Mouse (Mus musculus) kidney, adult 11 months (tissue): ENCODE measurements around the gene Ptpn11.

Experiments used
- DNase-seq: peaks from one replicate; pipeline ENCODE4 v3.0.0; 2022

Gene Ptpn11

DNA sequence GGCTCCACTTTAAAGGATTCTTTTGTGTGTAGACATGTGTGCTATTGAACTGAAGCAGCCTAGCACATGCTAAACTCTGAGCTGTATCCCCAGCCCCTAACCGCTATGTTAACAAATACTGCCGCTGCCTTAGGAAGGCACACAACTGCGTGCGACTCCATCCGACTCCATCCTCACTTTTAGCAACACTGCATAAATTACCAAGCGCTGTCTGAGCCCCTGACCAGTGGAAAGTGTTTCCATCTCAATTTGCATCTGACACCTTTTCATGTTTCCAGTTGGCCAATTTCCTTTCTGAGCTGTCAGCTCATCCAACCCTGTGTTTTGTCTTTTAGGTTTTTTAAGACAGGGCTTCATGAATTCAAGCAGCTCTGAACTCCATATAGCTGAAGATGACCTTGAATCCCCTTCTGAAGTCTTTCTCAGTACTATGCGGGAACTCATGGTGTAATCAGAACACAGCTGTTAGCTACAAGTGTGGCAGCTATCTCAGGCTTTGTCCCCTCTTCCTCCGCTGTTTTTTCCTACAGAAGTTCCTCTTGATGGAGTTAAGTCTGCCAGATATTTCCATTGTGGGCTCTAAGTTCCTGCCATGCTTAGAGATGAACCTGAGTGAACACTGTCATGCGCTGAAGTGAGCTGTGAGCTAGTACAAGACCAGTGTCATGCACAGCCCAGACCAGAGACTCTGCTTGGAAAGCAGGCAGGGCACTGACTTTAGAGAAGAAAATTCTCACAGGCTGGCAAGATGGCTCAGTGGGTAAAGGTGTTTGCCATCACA, 11.9 kb downstream of the Ptpn11 start:
- no peak for DNase-seq

DNA sequence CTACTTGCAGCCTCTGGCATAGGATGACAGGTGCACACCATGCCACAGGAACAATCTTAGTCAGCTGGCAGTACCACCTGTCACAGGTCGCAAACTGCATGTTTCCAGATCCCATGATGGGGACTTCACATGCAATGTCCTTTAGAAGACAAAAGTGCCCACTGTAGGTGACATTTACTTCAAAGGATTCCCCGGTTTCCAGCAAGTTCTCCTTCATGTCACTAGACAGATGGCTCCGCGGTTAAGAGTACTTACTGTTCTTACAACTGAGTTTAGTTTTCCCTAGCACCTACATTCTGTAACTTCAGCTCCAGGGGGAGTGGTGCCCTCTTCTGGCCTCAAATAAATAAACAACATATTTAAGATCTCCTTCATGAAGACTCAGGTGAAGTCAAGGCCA, 18.4 kb downstream of the Ptpn11 start:
- DNase-seq = no peak

DNA sequence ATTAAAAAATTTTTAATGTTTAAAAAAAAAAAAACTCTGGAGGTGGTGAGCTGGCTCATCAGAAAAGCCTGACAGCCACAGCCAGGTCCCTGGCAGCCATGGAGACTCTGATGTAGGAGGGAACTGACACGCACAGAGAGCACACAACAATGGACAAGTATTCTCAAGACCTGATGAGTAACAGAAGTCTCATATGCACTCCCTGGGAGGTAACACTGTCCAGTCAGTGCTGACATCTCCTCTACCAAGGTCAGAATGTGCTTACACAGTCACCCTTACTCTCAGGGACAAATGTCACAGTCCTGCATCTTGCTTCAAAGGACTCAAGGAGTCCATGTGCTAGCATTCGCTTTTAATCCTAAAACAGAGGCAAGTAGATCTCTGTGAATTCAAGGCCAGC, 21.6 kb downstream of the Ptpn11 start:
- DNase-seq = no peak

DNA sequence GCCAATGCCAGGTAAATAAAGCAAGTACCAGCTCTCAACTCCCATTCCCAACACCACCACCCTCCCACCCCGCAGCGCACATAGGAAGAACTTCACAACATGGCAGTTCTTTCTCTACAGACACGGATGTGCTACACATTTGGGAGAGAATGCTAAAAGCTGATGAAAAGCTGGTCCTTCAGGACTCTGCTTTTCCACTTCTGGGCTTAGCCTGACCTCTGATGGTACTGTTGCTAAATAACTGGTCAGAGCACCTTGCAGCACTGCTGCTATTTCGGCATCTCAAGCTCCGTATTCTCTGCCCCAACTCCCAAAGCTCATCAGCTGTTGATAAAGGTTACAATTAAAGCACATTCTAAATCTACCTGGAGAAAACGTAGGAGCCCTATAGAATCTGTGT, 24.3 kb downstream of the Ptpn11 start:
- DNase-seq = no peak

DNA sequence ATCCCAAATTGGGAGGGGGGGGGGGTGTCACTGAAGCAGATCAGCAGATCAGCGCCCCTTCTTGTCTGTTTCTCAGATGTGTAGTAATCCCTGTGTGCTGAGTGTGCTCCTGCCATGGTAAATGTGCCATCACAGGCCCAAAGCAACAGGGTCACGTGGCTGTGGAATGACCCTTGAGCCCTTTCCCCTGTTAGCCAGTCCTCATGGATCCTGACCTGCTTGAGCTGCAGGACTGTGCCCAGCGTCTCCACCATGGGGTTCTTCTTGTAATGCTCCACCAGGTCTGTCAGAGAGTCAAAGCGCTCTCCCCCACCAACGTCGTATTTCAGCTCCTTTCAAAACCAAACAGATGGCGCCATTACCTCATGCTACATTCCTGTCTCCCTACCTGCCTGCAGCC, 28.3 kb downstream of the Ptpn11 start:
- DNase-seq = peak; percentile 80

DNA sequence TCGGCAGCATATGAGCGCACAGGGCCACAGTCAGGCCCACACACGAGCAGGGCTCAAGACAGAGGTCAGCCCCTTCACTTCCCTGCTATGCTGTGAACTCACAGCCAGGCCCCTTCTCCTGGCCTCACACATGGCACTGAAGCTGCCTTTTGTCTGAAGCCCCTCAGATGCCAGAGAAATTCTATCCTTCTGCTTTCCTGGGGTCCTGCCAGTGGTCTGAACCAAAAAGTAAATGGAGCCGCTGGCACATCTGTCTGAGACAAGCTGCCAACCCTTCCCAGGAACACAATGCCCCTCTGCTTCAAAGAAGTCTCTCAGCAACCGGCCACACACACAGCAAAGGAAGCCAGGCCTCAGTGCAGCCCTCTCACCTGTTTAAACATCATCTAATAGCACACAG, 28.9 kb downstream of the Ptpn11 start:
- DNase-seq = no peak

DNA sequence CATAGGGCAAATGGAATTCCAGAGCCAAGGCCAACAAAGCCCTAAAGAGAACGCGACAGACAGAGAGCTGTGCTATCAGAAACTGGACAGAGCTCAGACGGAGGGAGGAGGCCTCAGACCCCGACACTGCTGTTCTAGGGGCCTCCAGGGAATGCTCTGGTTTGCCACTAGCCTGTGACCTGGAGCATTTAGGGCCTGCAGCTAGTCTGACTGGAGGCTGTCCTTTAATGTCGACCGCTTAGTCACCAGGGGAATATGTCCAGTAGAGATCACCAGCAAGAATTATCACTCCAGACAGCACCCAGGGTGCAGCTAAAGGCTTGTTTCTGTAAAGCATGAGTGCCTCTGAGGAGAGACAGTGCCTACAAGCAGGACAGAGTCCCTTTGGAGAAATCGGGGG, 32.2 kb downstream of the Ptpn11 start:
- DNase-seq = no peak

DNA sequence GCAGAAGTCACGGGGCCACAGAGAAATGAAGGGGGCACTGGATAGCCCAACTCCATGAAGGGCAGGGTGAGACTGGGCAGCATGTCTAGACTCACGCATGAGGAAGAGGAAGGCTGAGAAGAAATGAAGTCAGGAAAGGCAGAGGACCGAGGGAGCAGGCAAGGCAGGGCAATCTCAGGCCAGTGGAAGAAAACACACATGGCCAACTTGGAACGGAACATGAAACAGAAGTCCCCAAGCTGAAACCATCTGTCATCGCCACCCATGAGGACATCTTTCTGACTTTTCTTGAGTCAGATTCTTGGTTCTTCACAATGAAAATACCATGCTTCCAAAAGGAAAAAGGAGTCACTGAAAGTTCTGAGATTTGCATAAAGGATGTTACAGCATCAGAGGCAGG, 33.7 kb downstream of the Ptpn11 start:
- no peak for DNase-seq

DNA sequence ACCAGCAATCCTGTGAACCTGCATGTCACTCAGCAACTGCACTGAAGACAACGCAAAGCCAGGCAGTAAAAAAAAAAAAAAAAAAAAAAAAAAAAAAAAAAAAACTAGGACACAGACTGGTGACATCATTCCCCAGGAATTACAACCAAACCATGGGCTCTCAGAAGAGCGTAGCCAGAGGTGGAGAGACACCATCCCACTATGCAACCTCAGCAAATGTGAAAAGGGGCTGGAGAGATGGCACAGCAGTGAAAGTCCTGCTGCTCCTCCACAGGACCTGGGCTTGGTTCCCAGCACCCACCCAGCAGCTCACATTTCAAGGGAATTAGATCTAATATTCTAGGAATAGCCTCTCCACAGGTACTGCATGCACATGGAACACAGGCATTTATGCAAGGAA, 34.2 kb downstream of the Ptpn11 start:
- no peak for DNase-seq

DNA sequence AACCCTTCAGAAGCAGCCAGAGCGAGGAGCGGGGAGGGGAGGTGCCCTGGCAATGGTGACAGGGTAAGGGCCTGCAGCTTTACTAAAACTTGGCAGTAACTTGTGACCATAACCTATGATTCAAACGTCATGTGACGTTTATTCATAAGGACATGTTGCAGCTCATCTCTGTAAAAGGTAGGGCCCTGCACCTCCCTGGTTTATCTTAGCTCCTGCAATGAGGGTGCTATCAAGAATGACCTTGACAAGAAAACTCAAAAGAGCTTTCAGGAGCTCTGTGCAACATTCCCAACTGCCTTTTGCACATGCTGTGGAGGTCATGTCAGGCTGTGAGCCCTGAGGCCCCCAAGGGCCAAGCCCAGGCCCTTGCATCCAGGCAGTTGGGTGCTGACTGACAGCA, 35.1 kb downstream of the Ptpn11 start:
- DNase-seq = no peak

DNA sequence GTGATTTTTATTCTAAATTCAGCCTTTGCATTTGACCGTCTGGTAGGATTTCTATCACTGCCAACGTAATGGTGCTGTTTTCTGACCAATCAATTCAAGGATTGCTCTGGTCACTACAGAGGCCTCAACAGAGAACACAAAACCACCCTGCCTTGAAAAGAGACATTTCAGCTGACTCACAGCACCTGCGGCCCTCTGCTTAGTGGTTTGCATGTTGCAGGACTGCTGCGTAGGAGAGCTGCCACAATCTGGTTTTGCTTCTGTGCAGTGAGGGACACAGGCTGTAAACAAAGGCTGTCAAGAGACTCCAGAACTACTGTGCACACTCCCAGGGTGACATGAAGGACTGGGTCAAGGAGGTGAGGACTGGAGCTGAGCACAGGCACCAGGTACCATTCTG, 40.5 kb downstream of the Ptpn11 start:
- DNase-seq = no peak

DNA sequence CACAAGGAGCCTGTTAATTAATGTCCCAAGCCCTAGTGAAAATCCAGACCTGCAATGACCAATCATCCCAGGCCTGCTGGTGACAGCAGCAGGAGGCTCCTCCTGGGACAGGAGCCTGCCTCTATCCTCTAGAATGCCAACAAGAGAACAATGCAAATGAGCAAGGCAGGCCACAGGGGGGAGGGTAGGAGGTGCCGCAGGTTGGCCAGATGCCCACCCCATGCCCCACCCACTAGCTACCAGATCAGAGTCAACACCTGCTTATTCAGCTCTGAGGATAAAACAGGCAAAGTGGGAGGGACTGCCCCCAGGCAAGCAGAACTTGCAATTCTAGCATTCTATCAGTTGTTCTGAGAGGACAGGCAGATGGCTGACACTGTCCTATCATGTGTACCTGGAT, 42.0 kb downstream of the Ptpn11 start:
- peak; percentile 74 for DNase-seq

DNA sequence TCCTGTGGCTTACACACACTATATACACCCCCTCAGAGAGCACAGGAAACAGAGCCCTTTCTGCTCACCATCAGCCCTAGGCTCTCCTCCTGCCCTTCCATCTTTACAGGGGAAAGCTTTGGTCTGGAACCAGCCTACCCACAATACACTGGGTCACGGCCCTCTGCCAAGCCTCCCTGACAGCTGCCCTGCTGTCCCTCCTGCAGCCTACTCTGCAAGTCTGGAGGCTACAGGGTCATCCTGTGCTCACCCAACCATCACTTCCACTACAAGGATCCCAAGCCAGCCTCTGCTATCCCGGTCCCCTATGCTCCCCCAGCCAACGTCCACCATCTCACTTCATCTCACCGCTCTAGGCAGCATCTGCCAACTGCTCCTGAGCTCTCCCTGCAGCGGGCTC, 44.9 kb downstream of the Ptpn11 start:
- peak; percentile 87 for DNase-seq

DNA sequence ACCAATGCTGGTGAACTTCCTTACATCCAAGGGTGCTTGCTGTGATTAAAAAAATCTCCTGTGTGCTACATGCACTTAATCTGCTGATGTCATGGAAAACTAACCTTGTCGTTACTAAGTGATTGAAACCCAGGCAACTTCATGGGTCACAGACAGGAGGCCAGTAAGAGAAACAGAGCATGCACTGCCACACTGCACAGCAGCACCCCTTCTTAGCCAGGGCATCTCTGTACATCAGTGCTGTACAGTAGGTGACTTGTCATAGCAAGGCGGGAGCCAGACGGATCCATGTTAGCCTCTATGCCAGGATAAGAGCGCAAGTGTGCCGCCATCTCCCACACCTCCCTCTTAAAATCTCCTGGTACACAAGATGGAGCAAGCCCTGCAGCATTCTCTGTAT, 45.6 kb downstream of the Ptpn11 start:
- no peak for DNase-seq

DNA sequence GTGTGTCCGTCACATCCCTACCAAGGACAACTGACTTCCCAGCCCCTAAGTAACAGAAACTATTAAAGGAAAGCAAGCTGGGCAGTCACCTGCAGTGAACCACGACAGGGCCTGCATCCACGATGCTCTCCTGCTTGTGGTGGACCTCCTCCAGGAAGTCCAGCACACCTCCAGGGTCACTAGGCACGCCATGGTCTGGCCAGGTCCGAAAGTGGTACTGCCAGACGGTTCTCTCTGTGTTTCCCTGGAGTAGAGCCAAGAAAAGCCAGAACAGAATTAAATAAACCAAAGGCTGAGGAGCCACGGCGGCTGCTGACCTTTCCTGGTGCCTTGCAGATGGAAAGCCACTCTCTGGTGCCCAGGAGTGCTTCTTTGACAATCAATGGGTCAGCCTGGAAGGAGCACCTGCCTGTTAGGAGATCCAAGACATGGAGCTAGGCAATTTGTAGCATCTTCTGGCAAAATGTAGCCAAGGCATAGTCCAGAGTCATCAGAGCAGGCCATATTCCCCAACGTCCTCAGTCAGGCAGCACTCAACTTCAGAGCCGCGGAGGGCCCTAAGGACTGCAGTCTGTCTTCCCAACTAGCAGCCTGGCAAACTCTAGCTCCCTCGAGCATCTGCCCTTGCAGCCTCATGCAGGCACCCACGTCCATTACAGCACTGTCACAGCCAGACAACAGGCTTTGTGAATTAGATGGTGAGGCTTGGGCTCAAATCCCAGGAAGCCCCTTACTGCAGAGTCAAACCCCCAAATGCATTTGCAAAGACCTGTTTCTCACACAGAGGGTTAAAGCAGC, 46.6 kb downstream of the Ptpn11 start:
- DNase-seq = peak; percentile 46

DNA sequence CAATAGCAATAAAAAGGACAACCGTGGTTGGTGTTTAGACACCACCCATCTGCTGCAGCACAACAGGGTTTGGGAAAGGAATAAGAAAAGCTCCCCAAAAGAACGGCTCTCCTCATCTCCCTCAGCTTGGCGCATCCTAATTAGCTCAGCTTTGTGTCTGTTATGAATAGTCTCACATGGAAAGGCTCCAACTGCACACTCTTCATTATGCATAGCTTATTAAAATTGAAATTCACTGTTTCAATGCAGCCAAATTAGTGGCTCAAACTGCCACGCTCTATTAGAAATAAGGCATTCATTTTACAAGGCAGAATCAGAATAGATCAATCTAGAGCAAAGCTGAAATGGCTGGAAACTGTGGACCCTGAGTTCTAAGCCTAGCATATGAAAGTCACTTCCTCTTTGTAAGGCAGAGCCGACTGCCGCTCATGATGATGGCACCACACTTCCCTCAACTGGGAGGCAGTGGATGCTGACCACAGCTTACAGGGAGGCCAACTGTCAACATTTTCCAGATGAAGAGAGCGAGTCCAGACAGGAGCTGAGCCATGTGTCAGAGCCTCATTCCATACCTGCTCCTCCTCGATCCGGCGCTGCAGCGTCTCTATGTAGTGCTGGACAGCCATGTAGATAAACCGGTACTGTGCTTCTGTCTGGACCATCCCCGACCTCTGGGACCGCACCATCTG, 48.6 kb downstream of the Ptpn11 start:
- DNase-seq = no peak

DNA sequence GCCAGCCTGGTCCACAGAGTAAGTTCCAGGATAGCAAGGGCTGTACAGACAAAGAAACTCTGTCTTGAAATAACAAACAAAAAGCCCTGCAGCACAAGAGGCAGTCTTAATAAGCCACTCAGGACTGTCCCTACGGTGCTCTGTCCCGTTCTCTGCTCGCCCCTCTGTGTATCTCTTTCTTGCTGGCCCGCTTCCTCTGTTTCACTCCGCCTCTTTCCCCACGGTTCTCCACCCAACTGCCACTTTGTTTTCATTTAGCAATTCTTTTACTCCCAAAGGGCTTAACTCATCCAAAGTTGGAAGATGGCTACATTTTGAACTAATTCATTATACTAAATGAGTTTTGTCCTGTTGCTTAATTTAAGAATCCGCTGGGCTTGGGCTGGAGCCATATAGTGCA, 50.9 kb downstream of the Ptpn11 start:
- DNase-seq = no peak

DNA sequence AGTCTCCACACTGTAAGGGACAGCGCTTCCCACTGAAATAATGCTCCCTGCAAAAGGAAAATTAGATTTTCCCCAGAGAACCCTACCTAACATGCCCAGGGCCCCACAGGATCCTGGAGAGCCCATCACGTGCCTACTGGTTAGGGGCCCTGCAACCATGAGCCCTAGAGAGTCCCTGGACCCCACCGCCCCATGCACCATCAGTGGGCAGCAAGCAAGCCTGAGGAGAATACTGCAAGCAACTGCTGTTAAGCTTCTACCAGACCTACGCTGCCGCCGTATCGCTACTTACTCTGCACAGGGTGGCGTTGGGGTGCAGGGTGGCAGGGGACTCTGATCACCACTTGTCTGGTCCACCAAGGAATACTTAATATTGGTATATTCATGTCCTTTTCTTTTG, 54.1 kb downstream of the Ptpn11 start:
- no peak for DNase-seq

DNA sequence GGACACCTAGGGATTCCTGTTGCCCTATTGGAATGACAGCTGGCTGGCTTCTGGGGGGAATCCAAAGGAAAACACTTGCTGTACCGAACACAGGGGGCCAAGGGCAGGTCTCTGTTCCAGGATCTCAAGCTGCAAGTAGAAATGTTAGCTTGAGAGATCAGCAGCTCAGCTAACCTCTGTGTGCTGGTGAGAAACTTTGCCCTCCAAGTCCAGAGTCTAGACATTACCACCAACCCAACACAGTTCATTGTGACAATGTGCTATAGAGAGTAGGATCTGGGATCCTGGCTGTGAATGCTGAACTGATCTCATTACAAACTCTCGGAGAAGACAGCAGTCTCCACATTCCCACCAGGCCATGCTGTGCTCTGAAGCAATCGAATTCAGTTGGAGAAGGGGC, 59.4 kb downstream of the Ptpn11 start:
- DNase-seq = peak; percentile 27

DNA sequence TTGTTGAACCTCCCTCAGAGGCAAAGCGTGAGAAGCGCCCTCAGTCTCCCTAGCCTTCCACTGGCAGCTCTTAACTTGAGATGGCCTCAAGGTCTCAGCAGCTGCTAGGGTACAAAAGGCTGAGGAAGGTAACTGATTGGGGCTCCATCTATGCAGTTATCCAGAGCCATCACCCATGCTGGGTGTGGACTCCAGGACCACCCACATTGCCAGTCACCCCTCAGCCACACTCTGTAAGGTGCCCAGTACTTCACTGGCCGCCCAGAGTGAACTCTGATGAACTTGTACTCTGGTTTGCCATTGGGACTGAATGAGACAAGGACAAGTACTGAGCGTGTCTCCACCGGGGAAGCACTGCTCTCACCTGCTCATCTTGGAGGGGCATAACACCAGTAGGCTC, 61.9 kb downstream of the Ptpn11 start:
- DNase-seq = no peak

DNA sequence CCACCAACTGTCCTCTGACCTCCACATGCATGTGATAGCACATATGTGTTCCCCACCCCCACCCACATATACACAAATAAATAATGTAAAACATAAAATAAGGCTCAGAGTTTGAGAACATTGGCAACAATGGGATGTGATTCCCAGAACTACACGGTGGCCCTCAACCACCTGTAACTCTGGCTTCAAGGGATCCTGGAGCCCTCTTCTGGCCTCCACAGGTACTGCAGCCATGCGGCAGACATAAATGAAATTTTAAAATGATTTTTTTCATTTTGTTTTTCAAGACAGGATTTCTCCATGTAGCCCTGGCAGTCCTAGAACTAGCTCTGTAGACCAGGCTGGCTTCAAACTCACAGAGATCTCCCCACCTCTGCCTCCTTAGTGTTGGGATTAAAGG, 65.1 kb downstream of the Ptpn11 start:
- DNase-seq = no peak

DNA sequence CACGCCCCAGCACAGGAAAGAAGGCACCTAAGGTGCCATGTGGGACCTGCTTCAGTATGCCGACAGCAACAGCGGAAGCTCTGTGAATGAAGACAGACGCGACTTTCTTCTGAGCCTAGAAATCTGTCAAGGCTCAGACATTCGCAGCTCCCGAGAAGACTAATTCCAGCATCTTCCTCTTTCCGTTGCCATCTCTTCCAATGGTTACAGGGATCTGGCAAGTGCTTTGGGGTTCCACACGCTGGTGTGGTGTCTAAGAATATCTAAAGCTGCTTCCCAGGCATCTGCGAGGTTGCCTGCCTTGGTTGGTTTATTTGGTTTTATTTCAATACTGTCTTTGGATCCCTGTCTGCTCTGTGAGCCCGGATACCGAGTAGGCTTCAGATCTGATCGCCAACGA, 65.6 kb downstream of the Ptpn11 start:
- no peak for DNase-seq

DNA sequence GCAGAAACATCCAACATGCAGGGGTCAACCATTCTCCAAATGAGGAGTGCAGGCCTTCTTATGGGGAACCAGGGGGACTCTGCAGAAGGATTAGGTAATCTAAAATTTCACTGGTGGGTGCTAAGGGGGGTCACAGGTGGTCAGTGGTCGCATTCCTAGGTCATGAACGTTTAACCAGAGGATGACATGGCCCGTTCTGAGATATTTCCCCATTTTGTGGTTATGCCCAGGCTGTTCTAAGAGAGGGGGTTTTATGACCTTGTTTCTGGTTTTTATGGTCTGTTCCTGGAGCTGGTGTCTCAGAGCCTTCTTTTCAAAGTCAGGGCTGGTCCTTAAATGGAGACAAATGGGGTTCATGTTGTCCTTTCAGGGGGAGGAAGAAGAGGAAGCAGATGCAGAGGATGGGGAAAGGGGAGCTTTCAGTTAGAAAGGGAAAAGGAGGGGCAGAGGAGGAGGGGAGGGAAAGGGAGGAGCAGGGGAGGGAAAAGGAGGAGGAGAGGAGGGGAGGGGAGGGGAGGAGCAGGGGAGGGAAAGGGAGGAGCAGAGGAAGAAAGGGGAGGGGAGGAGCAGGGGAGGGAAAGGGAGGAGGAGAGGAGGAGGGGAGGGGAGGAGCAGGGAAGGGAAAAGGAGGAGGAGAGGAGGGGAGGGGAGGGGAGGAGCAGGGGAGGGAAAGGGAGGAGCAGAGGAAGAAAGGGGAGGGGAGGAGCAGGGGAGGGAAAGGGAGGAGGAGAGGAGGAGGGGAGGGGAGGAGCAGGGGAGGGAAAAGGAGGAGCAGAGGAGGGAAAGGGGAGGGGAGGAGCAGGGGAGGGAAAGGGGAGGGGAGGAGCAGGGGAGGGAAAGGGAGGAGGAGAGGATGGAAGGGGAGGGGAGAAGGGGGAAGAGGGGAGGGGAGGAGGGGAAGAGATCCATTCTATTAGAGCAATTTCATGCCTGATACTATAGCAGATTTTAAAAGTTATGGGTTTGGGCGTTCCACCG, 66.7 kb downstream of the Ptpn11 start:
- DNase-seq = no peak
